Mouse (Mus musculus): ENCODE measurements at regions not wholly inside any gene's neighbourhood (a gene's known extent, or its start where the extent isn't known, plus 50 kb on each side); places are given as distances from the start of the nearest gene placed in this dataset.

GRCm38 (mm10) chr4:31889673-31890072 lies 74.2 kb upstream of the Map3k7 start:
- no peak for DNase-seq (ENCODE audit: low spot score in 2 of 2)

GRCm38 (mm10) chr4:31909086-31909673 lies 54.7 kb upstream of the Map3k7 start:
- DNase-seq (ENCODE audit: low spot score in 2 of 2), result no peak

Measured in gastrocnemius, postnatal 4 days (tissue).